20 mouse cellular contexts compared by ENCODE assay signal in genomic region chr16:23087712-23088111, GRCm38 (mm10). TPM values are rescaled to one million over a fixed set of nuclear protein-coding genes. Genes with fewer than 3 reads are reported as not detected.
A peak's percentile ranks its signal among the peaks of the same experiment; 100 is the strongest.
DNase-seq lines count a peak whose midpoint lies in the region; ATAC-seq and TF ChIP-seq lines count a peak whose summit lies in the region.
"Not testable (repeated sequence)": the region's sequence is repeated elsewhere in the genome, so short reads cannot be mapped to it uniquely, and the experiment has no call there.
"Had no signal": no experiment of that assay in that cellular context is flagged by ENCODE, and none has a peak within 500 bp of the region (broad histone marks: within the 10 kb centered on the region; RNA-seq: fewer than 3 reads in every experiment).

No protein-coding gene starts in this region.

- peak; percentile 57 for DNase-seq in CD4-positive helper T cell, adult 2 months (ENCODE audit: low read depth, low spot score)
- peak; percentile 23 for DNase-seq in Muller cell, postnatal 12 days (ENCODE audit: inconsistent ontology term)
- DNase-seq in embryo, embryonic 10 days (ENCODE audit: low spot score), result peak; percentile 41
- not testable (repeated sequence) for DNase-seq in gastrocnemius, adult 2 months; stomach, postnatal 0 days (ENCODE audit: low spot score)
- DNase-seq in liver, adult 2 months (ENCODE audit: extremely low read depth, low read depth, low spot score), result peak; percentile 65

- H3K9ac ChIP-seq in intestine, postnatal 0 days (ENCODE audit: low read depth, low read length); liver, adult 2 months (ENCODE audit: low read depth, low read length); stomach, postnatal 0 days (ENCODE audit: low read length): not testable (repeated sequence)

- H3K27me3 ChIP-seq in intestine, postnatal 0 days (replicated peaks; ENCODE audit: control insufficient read depth, insufficient read depth, low read length); liver, adult 2 months (ENCODE audit: control insufficient read depth, insufficient read depth, low read length); stomach, postnatal 0 days (ENCODE audit: control insufficient read depth, insufficient read depth, low read length): not testable (repeated sequence)

- not testable (repeated sequence) for H3K4me2 ChIP-seq in intestine, postnatal 0 days (replicated peaks; ENCODE audit: low read depth); stomach, postnatal 0 days (replicated peaks; ENCODE audit: low read depth)

- H3K9me3 ChIP-seq in intestine, postnatal 0 days (ENCODE audit: control insufficient read depth); stomach, postnatal 0 days (ENCODE audit: control insufficient read depth, low read length): not testable (repeated sequence)

- intact Hi-C loops in gastrocnemius, adult 2 months (cut with DNase I), result loop anchor here (1.0 to 10.0 kb wide), 2 partner anchors 48 to 317 kb away; no protein-coding TSS in a partner anchor

- TF ChIP-seq CTCF in gastrocnemius, adult 2 months (IDR thresholded peaks at IDR 0.05), result peak; percentile 73
- TF ChIP-seq CTCF in intestine, postnatal 0 days (IDR thresholded peaks at IDR 0.05; ENCODE audit: low read depth), result peak; percentile 67
- 0 out of 2 replicates have a peak, but pooled peaks have one; percentile 20 for TF ChIP-seq CTCF in liver, adult 2 months (IDR thresholded peaks at IDR 0.05; ENCODE audit: low read depth, low read length)
- peak; percentile 73 for TF ChIP-seq CTCF in stomach, postnatal 0 days (IDR thresholded peaks at IDR 0.05; ENCODE audit: low read depth)

- not testable (repeated sequence) for H3K4me3 ChIP-seq in gastrocnemius, adult 2 months; intestine, postnatal 0 days (ENCODE audit: low read depth, low read length); liver, adult 2 months (ENCODE audit: insufficient read depth, low read depth, low read length); stomach, postnatal 0 days (ENCODE audit: low read depth, low read length)

- H3K36me3 ChIP-seq in intestine, postnatal 0 days (ENCODE audit: control insufficient read depth, insufficient read depth); liver, adult 2 months (ENCODE audit: control insufficient read depth, insufficient read depth, low read length); stomach, postnatal 0 days (ENCODE audit: control insufficient read depth, insufficient read depth, low read length): not testable (repeated sequence)

- ATAC-seq in intestine, postnatal 0 days, result not testable (repeated sequence)
- 0 out of 2 replicates have a peak, but pooled peaks have one; percentile 42 for ATAC-seq in megakaryocyte progenitor cell, adult 5-6 weeks (replicated peaks; ENCODE audit: poor library complexity)
- peak; percentile 38; the same call in 1 of the 2 replicates for ATAC-seq in stomach, postnatal 0 days (ENCODE audit: low FRiP score, low TSS enrichment)

- H3K79me2 ChIP-seq in liver, adult 2 months (ENCODE audit: control insufficient read depth, insufficient read depth, low read length), result not testable (repeated sequence)

- not testable (repeated sequence) for TF ChIP-seq POLR2A in liver, adult 2 months (IDR thresholded peaks at IDR 0.05; ENCODE audit: extremely low read depth, insufficient read depth, low read length)

- H3K4me1 ChIP-seq in intestine, postnatal 0 days (replicated peaks; ENCODE audit: control insufficient read depth, insufficient read depth, low read length); liver, adult 2 months (ENCODE audit: control insufficient read depth, insufficient read depth, low read length); stomach, postnatal 0 days (replicated peaks; ENCODE audit: control insufficient read depth, insufficient read depth): not testable (repeated sequence)

- TF ChIP-seq EP300 in stomach, postnatal 0 days (optimal IDR thresholded peaks at IDR 0.05), result not testable (repeated sequence)

- WGBS in intestine, postnatal 0 days, result 42% methylated on average over 4 of the region's 4 CpGs
- WGBS in liver, adult 2 months, result 21% methylated on average over 4 of the region's 4 CpGs
- whole genome bisulfite sequencing in stomach, postnatal 0 days, result 29% methylated on average over 4 of the region's 4 CpGs

- not testable (repeated sequence) for H3K27ac ChIP-seq in gastrocnemius, adult 2 months; intestine, postnatal 0 days (ENCODE audit: low read depth, low read length); liver, adult 2 months (replicated peaks; ENCODE audit: insufficient read depth, low read depth, low read length); stomach, postnatal 0 days (replicated peaks)

RNA-seq across cellular contexts. Expression of gene Eif4a2, which starts 19.5 kb away (rescaled TPM):
- total RNA-seq in gastrocnemius, adult 2 months (2021), result 100 to 1,000 TPM; 458 to 462 TPM
- 101 and 109 TPM in 2 replicates for polyA plus RNA-seq in intestine, postnatal 0 days (2015; fragmentation: Nextera tagmentation; extraction: Ambion mirVana)
- 325 and 412 TPM in 2 replicates for total RNA-seq in liver, adult 2 months (2014; rRNA removed)
- 64.4 and 75.9 TPM in 2 replicates for polyA plus RNA-seq in liver, adult 2 months (2012; rRNA removed)
- 378 and 464 TPM in 2 replicates for total RNA-seq in megakaryocyte progenitor cell, adult 5-6 weeks (2015)
- total RNA-seq in megakaryocyte progenitor cell, adult 5-6 weeks (2017), result 592 and 744 TPM in 2 replicates
- 99.0 and 107 TPM in 2 replicates for polyA plus RNA-seq in stomach, postnatal 0 days (2015; fragmentation: Nextera tagmentation; extraction: Ambion mirVana)

RNA-seq across cellular contexts. Expression of gene Kng1, which starts 30.0 kb away (rescaled TPM):
- not detected for total RNA-seq in gastrocnemius, adult 2 months (2021)
- polyA plus RNA-seq in intestine, postnatal 0 days (2015; fragmentation: Nextera tagmentation; extraction: Ambion mirVana), result 1.7 and 2.4 TPM in 2 replicates
- 1,906 and 2,075 TPM in 2 replicates for total RNA-seq in liver, adult 2 months (2014; rRNA removed)
- 642 and 701 TPM in 2 replicates for polyA plus RNA-seq in liver, adult 2 months (2012; rRNA removed)
- not detected in 2 replicates for total RNA-seq in megakaryocyte progenitor cell, adult 5-6 weeks (2015)
- total RNA-seq in megakaryocyte progenitor cell, adult 5-6 weeks (2017), result not detected in 2 replicates
- 4.3 and 10.5 TPM in 2 replicates for polyA plus RNA-seq in stomach, postnatal 0 days (2015; fragmentation: Nextera tagmentation; extraction: Ambion mirVana)
- total RNA-seq: gastrocnemius, postnatal 25 days; heart, postnatal 14 days; layer of hippocampus, postnatal 14 days; left cerebral cortex, postnatal 14 days had no signal
- polyA plus RNA-seq: cerebellum, adult 2 months; forebrain, embryonic 10.5 days; hindbrain, embryonic 13.5 days; midbrain, embryonic 16.5 days; neural tube, embryonic 11.5 days had no signal

RNA-seq across cellular contexts. Expression of gene Rfc4, which starts 39.8 kb away (rescaled TPM):
- total RNA-seq in gastrocnemius, adult 2 months (2021), result 1 to 10 TPM; 7.6 to 7.9 TPM
- polyA plus RNA-seq in intestine, postnatal 0 days (2015; fragmentation: Nextera tagmentation; extraction: Ambion mirVana), result 39.6 and 40.7 TPM in 2 replicates
- total RNA-seq in liver, adult 2 months (2014; rRNA removed), result 5.2 and 5.3 TPM in 2 replicates
- polyA plus RNA-seq in liver, adult 2 months (2012; rRNA removed), result 0.32 TPM in 1 of 2 replicates, not detected in the other
- total RNA-seq in megakaryocyte progenitor cell, adult 5-6 weeks (2015), result 195 and 224 TPM in 2 replicates
- 72.3 and 90.3 TPM in 2 replicates for total RNA-seq in megakaryocyte progenitor cell, adult 5-6 weeks (2017)
- polyA plus RNA-seq in stomach, postnatal 0 days (2015; fragmentation: Nextera tagmentation; extraction: Ambion mirVana), result 35.9 and 38.0 TPM in 2 replicates

RNA-seq across cellular contexts. Expression of gene Kng2, which starts 58.4 kb away (rescaled TPM):
- total RNA-seq in gastrocnemius, adult 2 months (2021), result under 1 TPM in 1 of 2 experiments, not detected in 1; 0.14 TPM
- 1.1 and 1.4 TPM in 2 replicates for polyA plus RNA-seq in intestine, postnatal 0 days (2015; fragmentation: Nextera tagmentation; extraction: Ambion mirVana)
- total RNA-seq in liver, adult 2 months (2014; rRNA removed), result 449 and 472 TPM in 2 replicates
- polyA plus RNA-seq in liver, adult 2 months (2012; rRNA removed), result 97.8 and 123 TPM in 2 replicates
- total RNA-seq in megakaryocyte progenitor cell, adult 5-6 weeks (2015), result not detected in 2 replicates
- not detected in 2 replicates for total RNA-seq in megakaryocyte progenitor cell, adult 5-6 weeks (2017)
- 0.96 and 1.1 TPM in 2 replicates for polyA plus RNA-seq in stomach, postnatal 0 days (2015; fragmentation: Nextera tagmentation; extraction: Ambion mirVana)
- total RNA-seq: layer of hippocampus, postnatal 14 days; left cerebral cortex, postnatal 14 days had no signal
- polyA plus RNA-seq: cerebellum, adult 2 months; forebrain, embryonic 10.5 days; midbrain, embryonic 16.5 days; spleen, adult 2 months had no signal

RNA-seq across cellular contexts. Expression of gene Adipoq, which starts 58.6 kb away (rescaled TPM):
- total RNA-seq in gastrocnemius, adult 2 months (2021), result 1 to 10 TPM in 1 of 2 experiments, under 1 TPM in 1; 0.87 to 8.6 TPM
- not detected in 2 replicates for polyA plus RNA-seq in intestine, postnatal 0 days (2015; fragmentation: Nextera tagmentation; extraction: Ambion mirVana)
- 0.87 and 1.2 TPM in 2 replicates for total RNA-seq in liver, adult 2 months (2014; rRNA removed)
- 0.09 TPM in 1 of 2 replicates, not detected in the other for polyA plus RNA-seq in liver, adult 2 months (2012; rRNA removed)
- not detected in 2 replicates for total RNA-seq in megakaryocyte progenitor cell, adult 5-6 weeks (2015)
- total RNA-seq in megakaryocyte progenitor cell, adult 5-6 weeks (2017), result not detected in 2 replicates
- polyA plus RNA-seq in stomach, postnatal 0 days (2015; fragmentation: Nextera tagmentation; extraction: Ambion mirVana), result not detected in 2 replicates
- total RNA-seq: layer of hippocampus, postnatal 14 days; left cerebral cortex, postnatal 14 days had no signal
- polyA plus RNA-seq: forebrain, embryonic 10.5 days; hindbrain, embryonic 13.5 days; limb, embryonic 15.5 days; midbrain, embryonic 16.5 days; neural tube, embryonic 11.5 days; stomach, embryonic 16.5 days had no signal

Comparison
In these comparisons a context has a peak if more than half of its experiments do, and no peak if none do; other contexts are left out.
1. CTCF ChIP-seq: peak in every context shown above with its lines; median percentile 73 in gastrocnemius, adult 2 months; 73 in stomach, postnatal 0 days; 67 in intestine, postnatal 0 days; 20 in liver, adult 2 months.
2. RNA of gene Kng1, which starts 30.0 kb away (total RNA-seq): 1,906 to 2,075 TPM in liver, adult 2 months; not detected in gastrocnemius, adult 2 months and not detected in megakaryocyte progenitor cell, adult 5-6 weeks; every median in the first group is over 1,000 times any median in the second.
3. RNA of gene Rfc4, which starts 39.8 kb away (total RNA-seq): 72.3 to 224 TPM in megakaryocyte progenitor cell, adult 5-6 weeks; 7.6 to 7.9 TPM in gastrocnemius, adult 2 months and 5.2 to 5.3 TPM in liver, adult 2 months; every median in the first group is over 4 times any median in the second.